Mouse (Mus musculus) forebrain, embryonic 16.5 days (tissue): Measurements from ENCODE around the gene Snx14. TPM values are rescaled to one million over a fixed set of nuclear protein-coding genes. Genes with fewer than 3 reads are reported as not detected.
"Not testable (repeated sequence)": the region's sequence is repeated elsewhere in the genome, so short reads cannot be mapped to it uniquely, and the experiment has no call there.

Experiments used
- ATAC-seq: fragments of 200-750 bp; cut with Nextera tagmentation; 2 replicates; pipeline ENCODE4 v1.8.0; 2017; ENCODE audit warnings: mild to moderate bottlenecking, moderate library complexity
- H3K27ac ChIP-seq: fragments of 300-500 bp; sonication (generic); 2 replicates; pipeline ENCODE4 v1.5.1; 2014; ENCODE audit warnings: low read length, control low read depth
- H3K27me3 ChIP-seq: fragments of 300-500 bp; sonication (generic); replicated peaks from 2 replicates; pipeline ENCODE4 v1.6.1; 2014; ENCODE audit warnings: low read length; ENCODE audit not compliant: control insufficient read depth, insufficient read depth
- H3K36me3 ChIP-seq: fragments of 300-500 bp; sonication (generic); 2 replicates; pipeline ENCODE4 v1.6.1; 2014; ENCODE audit not compliant: control insufficient read depth, insufficient read depth
- H3K4me1 ChIP-seq: fragments of 300-500 bp; sonication (generic); replicated peaks from 2 replicates; pipeline ENCODE4 v1.6.1; 2014; ENCODE audit warnings: low read length; ENCODE audit not compliant: control insufficient read depth, insufficient read depth
- H3K4me2 ChIP-seq: fragments of 300-500 bp; sonication (generic); 2 replicates; pipeline ENCODE4 v1.6.1; 2014; ENCODE audit warnings: mild to moderate bottlenecking, low read length, control low read depth
- H3K4me3 ChIP-seq: fragments of 300-500 bp; sonication (generic); replicated peaks from 2 replicates; pipeline ENCODE4 v1.5.1; 2014; ENCODE audit warnings: mild to moderate bottlenecking, low read length, control low read depth
- H3K9ac ChIP-seq: fragments of 300-500 bp; sonication (generic); replicated peaks from 2 replicates; pipeline ENCODE4 v1.6.1; 2014; ENCODE audit warnings: low read depth, low read length, control low read depth
- H3K9me3 ChIP-seq: fragments of 300-500 bp; sonication (generic); 2 replicates; pipeline ENCODE4 v1.6.1; 2016; ENCODE audit warnings: low read length; ENCODE audit not compliant: control insufficient read depth
- WGBS: fragments of 180-500 bp; shearing (Covaris S2); extraction: QIAGEN DNeasy Blood & Tissue Kit; methylation state at CpG from one replicate; pipeline ENCODE4 v1.1.7; 2014; 5-methylcytosine and 5-hydroxymethylcytosine counted together
- polyA plus RNA-seq: library from polyadenylated mRNA; unstranded; fragments of >200 nt; fragmentation: Nextera tagmentation; extraction: Ambion mirVana; gene quantifications from 2 replicates; pipeline ENCODE4 v1.2.1, GENCODE M21; 2015

The Snx14 gene
- 28.3 and 32.2 TPM in 2 replicates for polyA plus RNA-seq

- WGBS: 0% methylated on average over 59 of the region's 62 CpGs
- no peaks in the 10 kb centered on the region for H3K27me3 ChIP-seq
Observed at GRCm38 (mm10) chr9:88438555-88439237, at the start of gene Snx14. Snx14 (minus strand) TSS chr9:88438958.

GRCm38 (mm10) chr9:88484531-88484930 is 45.8 kb upstream of the Snx14 start:
- no peaks in the 10 kb centered on the region for H3K9me3 ChIP-seq
- no peaks in the 10 kb centered on the region for H3K36me3 ChIP-seq
- H3K9ac ChIP-seq: no peak overlapping the region
- H3K4me2 ChIP-seq: no peak overlapping the region
- H3K27me3 ChIP-seq: no peaks in the 10 kb centered on the region
- peaks cover 12% of the 10 kb centered on the region for H3K4me1 ChIP-seq
- WGBS: 54% methylated on average over 6 of the region's 6 CpGs
- H3K27ac ChIP-seq: no peak overlapping the region
- H3K4me3 ChIP-seq: no peak overlapping the region
- no peak for ATAC-seq

More at GRCm38 (mm10) chr9:88438555-88439237, at the start of gene Snx14:
- H3K9me3 ChIP-seq: no peaks in the 10 kb centered on the region
- peak; percentile 98 for ATAC-seq
- H3K4me2 ChIP-seq: peak within 1 kb of the TSS; percentile 59
- peaks cover 9% of the 10 kb centered on the region; the same call in 1 of the 2 replicates for H3K4me1 ChIP-seq
- peak within 1 kb of the TSS; percentile 65 for H3K4me3 ChIP-seq
- peak within 1 kb of the TSS; percentile 72 for H3K9ac ChIP-seq
- H3K27ac ChIP-seq: peak within 1 kb of the TSS; percentile 81
- no peaks in the 10 kb centered on the region for H3K36me3 ChIP-seq

GRCm38 (mm10) chr9:88482829-88483396 is 44.2 kb upstream of the Snx14 start:
- Histone ChIP-seq H3K9ac (peak overlapping the region; percentile 98), H3K9me3 (no peaks in the 10 kb centered on the region), H3K4me2 (peak overlapping the region; percentile 76), H3K4me1 (peaks cover 12% of the 10 kb centered on the region), H3K4me3 (peak overlapping the region; percentile 94), H3K27me3 (no peaks in the 10 kb centered on the region), H3K36me3 (no peaks in the 10 kb centered on the region), H3K27ac (peak overlapping the region; percentile 100)
- WGBS: under 1% methylated on average over 48 of the region's 52 CpGs
- ATAC-seq: no peak

GRCm38 (mm10) chr9:88482230-88482828 is 43.6 kb upstream of the Snx14 start, which contains the start of gene Syncrip:
Syncrip (minus strand) TSS chr9:88482574.
- peak within 1 kb of the TSS; percentile 98 for H3K9ac ChIP-seq

GRCm38 (mm10) chr9:88481791-88482160 is 43.0 kb upstream of the Snx14 start:
- under 1% methylated on average over 18 of the region's 43 CpGs for WGBS
- Histone ChIP-seq H3K9ac (peak overlapping the region; percentile 98), H3K9me3 (no peaks in the 10 kb centered on the region), H3K4me3 (peak overlapping the region; percentile 94), H3K4me2 (no peak overlapping the region; the same call in 1 of the 2 replicates), H3K36me3 (peaks cover 4% of the 10 kb centered on the region; the same call in 1 of the 2 replicates), H3K27ac (peak overlapping the region; percentile 100), H3K4me1 (peaks cover 12% of the 10 kb centered on the region), H3K27me3 (no peaks in the 10 kb centered on the region)
- peak; percentile 6 for ATAC-seq

More at GRCm38 (mm10) chr9:88482230-88482828, 43.6 kb upstream of the Snx14 start, which contains the start of gene Syncrip:
- Histone ChIP-seq H3K4me1 (peaks cover 12% of the 10 kb centered on the region), H3K27ac (peak within 1 kb of the TSS; percentile 100), H3K4me3 (peak within 1 kb of the TSS; percentile 94), H3K4me2 (peak within 1 kb of the TSS; percentile 76)
- H3K9me3 ChIP-seq, H3K36me3 ChIP-seq, H3K27me3 ChIP-seq: not testable (repeated sequence)
- ATAC-seq: peak; percentile 92
- WGBS: under 1% methylated on average over 26 of the region's 68 CpGs

GRCm38 (mm10) chr9:88481061-88481790 is 42.5 kb upstream of the Snx14 start:
- H3K27ac ChIP-seq: peak overlapping the region; percentile 100
- H3K4me3 ChIP-seq: peak overlapping the region; percentile 94
- no peaks in the 10 kb centered on the region for H3K9me3 ChIP-seq
- ATAC-seq: no peak
- H3K9ac ChIP-seq: peak overlapping the region; percentile 98
- under 1% methylated on average over 43 of the region's 78 CpGs for WGBS
- H3K36me3 ChIP-seq: peaks cover 5% of the 10 kb centered on the region; the same call in 1 of the 2 replicates
- peaks cover 12% of the 10 kb centered on the region for H3K4me1 ChIP-seq
- peak overlapping the region; percentile 66 for H3K4me2 ChIP-seq
- no peaks in the 10 kb centered on the region for H3K27me3 ChIP-seq

- no peaks in the 10 kb centered on the region for H3K9me3 ChIP-seq
- WGBS: 3% methylated on average over 1 of the region's 1 CpGs
- peaks cover 6% of the 10 kb centered on the region; the same call in 1 of the 2 replicates for H3K36me3 ChIP-seq
- peak overlapping the region; percentile 32; the same call in 1 of the 2 replicates for H3K9ac ChIP-seq
- peaks cover 12% of the 10 kb centered on the region for H3K4me1 ChIP-seq
- no peak overlapping the region for H3K27ac ChIP-seq
- peak overlapping the region; percentile 66 for H3K4me2 ChIP-seq
- H3K27me3 ChIP-seq: no peaks in the 10 kb centered on the region
- ATAC-seq: no peak
- peak overlapping the region; percentile 94 for H3K4me3 ChIP-seq
Observed at GRCm38 (mm10) chr9:88480120-88480519, 41.4 kb upstream of the Snx14 start.

- Histone ChIP-seq H3K4me3 (no peak overlapping the region), H3K36me3 (peaks cover 23% of the 10 kb centered on the region), H3K27me3 (no peaks in the 10 kb centered on the region), H3K4me1 (peaks cover 5% of the 10 kb centered on the region), H3K27ac (no peak overlapping the region), H3K9me3 (no peaks in the 10 kb centered on the region), H3K4me2 (no peak overlapping the region), H3K9ac (no peak overlapping the region)
- WGBS: 38% methylated on average over 1 of the region's 1 CpGs
- ATAC-seq: no peak
Observed at GRCm38 (mm10) chr9:88476138-88476537, 37.4 kb upstream of the Snx14 start.
